Mouse (Mus musculus) lung, embryonic 16.5 days (tissue): Measurements from ENCODE around the gene Clstn2. TPM values are rescaled to one million over a fixed set of nuclear protein-coding genes. Genes with fewer than 3 reads are reported as not detected.

Experiments
- ATAC-seq: fragments of 200-750 bp; cut with Nextera tagmentation; 2 replicates; pipeline ENCODE4 v1.8.0; 2017; ENCODE audit warnings: low read depth, mild to moderate bottlenecking, moderate library complexity
- H3K27ac ChIP-seq: fragments of 300-500 bp; sonication (generic); 2 replicates; pipeline ENCODE4 v1.5.1; 2014; ENCODE audit warnings: mild to moderate bottlenecking, control low read depth, low read length
- H3K27me3 ChIP-seq: fragments of 300-500 bp; sonication (generic); 2 replicates; pipeline ENCODE4 v1.6.1; 2014; ENCODE audit warnings: low read depth, low read length, mixed read lengths; ENCODE audit not compliant: control insufficient read depth, insufficient read depth
- H3K36me3 ChIP-seq: fragments of 300-500 bp; sonication (generic); 2 replicates; pipeline ENCODE4 v1.6.1; 2014; ENCODE audit warnings: low read length; ENCODE audit not compliant: control insufficient read depth, insufficient read depth
- H3K4me1 ChIP-seq: fragments of 300-500 bp; sonication (generic); replicated peaks from 2 replicates; pipeline ENCODE4 v1.6.1; 2014; ENCODE audit warnings: low read length, mixed read lengths; ENCODE audit not compliant: control insufficient read depth, insufficient read depth
- H3K4me2 ChIP-seq: fragments of 300-500 bp; sonication (generic); 2 replicates; pipeline ENCODE4 v1.6.1; 2014; ENCODE audit warnings: low read depth, low read length, control low read depth
- H3K4me3 ChIP-seq: fragments of 300-500 bp; sonication (generic); 2 replicates; pipeline ENCODE4 v1.5.1; 2014; ENCODE audit warnings: mild to moderate bottlenecking, low read length, control low read depth
- H3K9ac ChIP-seq: fragments of 300-500 bp; sonication (generic); 2 replicates; pipeline ENCODE4 v1.6.1; 2014; ENCODE audit warnings: low read length, control low read depth
- H3K9me3 ChIP-seq: fragments of 300-500 bp; sonication (generic); 2 replicates; pipeline ENCODE4 v1.6.1; 2016; ENCODE audit warnings: low read length; ENCODE audit not compliant: control insufficient read depth
- WGBS: fragments of 180-500 bp; shearing (Covaris S2); extraction: QIAGEN DNeasy Blood & Tissue Kit; methylation state at CpG from one replicate; pipeline ENCODE4 v1.1.7; 2014; 5-methylcytosine and 5-hydroxymethylcytosine counted together
- polyA plus RNA-seq: library from polyadenylated mRNA; unstranded; fragments of >200 nt; fragmentation: Nextera tagmentation; extraction: Ambion mirVana; gene quantifications from 2 replicates; pipeline ENCODE4 v1.2.1, GENCODE M21; 2015

Clstn2 gene
- polyA plus RNA-seq, 1 experiment from 2014 or later, result 1.5 TPM

- Histone ChIP-seq H3K36me3 (no peaks in the 10 kb centered on the region), H3K4me1 (no peaks in the 10 kb centered on the region), H3K9ac (no peak overlapping the region), H3K4me3 (no peak overlapping the region), H3K4me2 (no peak overlapping the region), H3K27me3 (no peaks in the 10 kb centered on the region), H3K9me3 (no peaks in the 10 kb centered on the region), H3K27ac (no peak overlapping the region)
- ATAC-seq, result no peak; the same call in 1 of the 2 replicates
- 55% methylated on average over 5 of the region's 5 CpGs for WGBS
These were observed 612.1 kb downstream of the Clstn2 start for GRCm38 (mm10) chr9:97420896-97421295.

- Histone ChIP-seq H3K36me3 (no peaks in the 10 kb centered on the region), H3K4me1 (no peaks in the 10 kb centered on the region), H3K4me2 (no peak overlapping the region), H3K4me3 (no peak overlapping the region), H3K27me3 (no peaks in the 10 kb centered on the region), H3K9me3 (no peaks in the 10 kb centered on the region), H3K9ac (no peak overlapping the region), H3K27ac (no peak overlapping the region)
- WGBS, result 78% methylated on average over 6 of the region's 6 CpGs
- no peak for ATAC-seq
These were observed 617.9 kb downstream of the Clstn2 start for GRCm38 (mm10) chr9:97414876-97415668.

GRCm38 (mm10) chr9:97408142-97408541 is 624.8 kb downstream of the Clstn2 start:
- Histone ChIP-seq H3K27ac (no peak overlapping the region), H3K4me2 (no peak overlapping the region), H3K9me3 (no peaks in the 10 kb centered on the region), H3K4me3 (no peak overlapping the region), H3K27me3 (no peaks in the 10 kb centered on the region), H3K9ac (no peak overlapping the region), H3K4me1 (no peaks in the 10 kb centered on the region), H3K36me3 (no peaks in the 10 kb centered on the region)
- 77% methylated on average over 2 of the region's 2 CpGs for WGBS
- ATAC-seq, result no peak
